Mouse (Mus musculus) hindbrain, embryonic 12.5 days (tissue): ENCODE data around the gene Chrna9. TPM values are rescaled to one million over a fixed set of nuclear protein-coding genes. Genes with fewer than 3 reads are reported as not detected.

Source experiments
- ATAC-seq: fragments of 200-750 bp; cut with Nextera tagmentation; 2 replicates; pipeline ENCODE4 v1.8.0; 2017; ENCODE audit warnings: moderate TSS enrichment; ENCODE audit not compliant: low FRiP score
- H3K27ac ChIP-seq: fragments of 300-500 bp; sonication (generic); 2 replicates; pipeline ENCODE4 v1.5.1; 2016; ENCODE audit warnings: mild to moderate bottlenecking
- H3K27me3 ChIP-seq: fragments of 300-500 bp; sonication (generic); 2 replicates; pipeline ENCODE4 v1.6.1; 2016; ENCODE audit warnings: mild to moderate bottlenecking
- H3K36me3 ChIP-seq: fragments of 300-500 bp; sonication (generic); 2 replicates; pipeline ENCODE4 v1.6.1; 2016; ENCODE audit warnings: mild to moderate bottlenecking
- H3K4me1 ChIP-seq: fragments of 300-500 bp; sonication (generic); 2 replicates; pipeline ENCODE4 v1.6.1; 2016
- H3K4me2 ChIP-seq: fragments of 300-500 bp; sonication (generic); replicated peaks from 2 replicates; pipeline ENCODE4 v1.6.1; 2016; ENCODE audit warnings: mild to moderate bottlenecking
- H3K4me3 ChIP-seq: fragments of 300-500 bp; sonication (generic); 2 replicates; pipeline ENCODE4 v1.5.1; 2016; ENCODE audit warnings: mild to moderate bottlenecking
- H3K9ac ChIP-seq: fragments of 300-500 bp; sonication (generic); 2 replicates; pipeline ENCODE4 v1.6.1; 2016; ENCODE audit warnings: mild to moderate bottlenecking, moderate library complexity
- H3K9me3 ChIP-seq: fragments of 300-500 bp; sonication (generic); replicated peaks from 2 replicates; pipeline ENCODE4 v1.6.1; 2016; ENCODE audit warnings: mild to moderate bottlenecking
- WGBS: fragments of 180-500 bp; shearing (Covaris S2); methylation state at CpG from one replicate; pipeline ENCODE4 v1.1.7; 2016; 5-methylcytosine and 5-hydroxymethylcytosine counted together
- polyA plus RNA-seq: library from polyadenylated mRNA; unstranded; fragments of >200 nt; fragmentation: Nextera tagmentation; extraction: Ambion mirVana; gene quantifications from 2 replicates; pipeline ENCODE4 v1.2.1, GENCODE M21; 2016

Chrna9 gene
- polyA plus RNA-seq, 1 experiment from 2014 or later = 0.19 TPM

DNA sequence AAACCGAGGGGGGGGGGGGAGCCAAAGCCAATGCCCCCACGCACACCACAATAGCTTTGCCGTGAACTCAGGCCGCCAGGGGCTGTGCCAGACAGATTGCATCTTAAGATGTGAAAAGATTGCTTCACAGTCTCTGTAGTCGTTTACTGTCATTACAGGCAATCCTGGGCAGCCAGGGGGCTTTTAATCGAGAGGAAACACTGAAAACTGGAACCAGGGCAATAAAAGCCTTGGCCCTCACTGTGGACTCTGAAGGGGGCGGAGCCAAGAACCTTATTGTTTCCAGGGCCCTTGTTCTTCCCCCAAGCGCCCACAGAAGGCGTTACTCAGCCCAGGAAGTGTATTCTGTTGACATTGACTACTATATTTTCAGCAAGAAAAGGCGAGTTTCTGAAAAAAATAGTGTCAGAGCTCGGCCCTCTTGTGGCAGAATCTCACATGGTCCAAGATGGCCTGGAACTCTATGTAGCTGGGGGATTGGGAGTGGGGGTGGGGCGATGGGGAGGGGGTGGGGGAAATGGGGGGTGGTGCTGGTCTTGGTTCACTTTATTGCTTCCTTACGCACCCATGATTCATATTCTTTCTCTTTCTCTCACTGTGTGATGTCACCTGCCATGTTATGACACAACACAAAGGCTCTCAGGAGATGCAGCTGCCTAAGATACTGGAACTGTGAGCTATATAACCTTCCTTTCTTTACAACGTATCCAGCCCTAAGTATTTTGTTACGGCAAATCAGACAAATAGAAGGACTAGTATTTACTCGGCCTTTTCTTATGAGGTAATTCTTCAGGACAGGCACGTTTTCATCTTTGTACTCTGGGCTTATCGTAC, 16.2 kb downstream of the Chrna9 start:
- Histone ChIP-seq H3K27ac (peak overlapping the region; percentile 88), H3K9ac (peak overlapping the region; percentile 28; the same call in 1 of the 2 replicates), H3K4me3 (0 out of 2 replicates have a peak overlapping the region, but pooled peaks have one; percentile 5), H3K36me3 (no peaks in the 10 kb centered on the region), H3K4me2 (peak overlapping the region; percentile 39), H3K9me3 (no peaks in the 10 kb centered on the region), H3K4me1 (peaks cover 17% of the 10 kb centered on the region), H3K27me3 (no peaks in the 10 kb centered on the region)
- ATAC-seq = peak; percentile 69
- 46% methylated on average over 18 of the region's 18 CpGs for WGBS

DNA sequence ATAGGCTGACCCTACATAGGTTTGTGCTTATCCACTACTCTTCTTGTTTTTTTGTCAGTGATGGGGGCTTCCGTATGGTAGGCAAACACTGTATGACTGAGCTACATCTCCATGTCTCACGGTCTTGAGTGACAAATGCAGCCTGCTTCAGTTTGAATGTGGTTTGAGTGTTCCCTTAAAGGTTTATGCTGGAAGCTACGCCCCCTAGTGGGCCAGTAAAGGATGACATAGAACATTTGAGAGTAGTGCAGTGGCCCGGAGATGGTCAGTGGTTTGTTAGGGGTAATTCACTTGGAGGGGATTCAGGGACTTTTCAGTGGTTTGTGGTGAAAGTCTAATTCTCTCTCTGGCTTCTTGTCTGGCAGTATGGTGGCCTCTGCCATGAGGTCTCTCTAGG, 16.8 kb downstream of the Chrna9 start:
- H3K27me3 ChIP-seq = no peaks in the 10 kb centered on the region
- no peak overlapping the region for H3K9ac ChIP-seq
- H3K9me3 ChIP-seq = no peaks in the 10 kb centered on the region
- H3K36me3 ChIP-seq = no peaks in the 10 kb centered on the region
- 56% methylated on average over 4 of the region's 4 CpGs for WGBS
- no peak overlapping the region for H3K4me3 ChIP-seq
- H3K4me1 ChIP-seq = peaks cover 18% of the 10 kb centered on the region
- H3K4me2 ChIP-seq = no peak overlapping the region
- ATAC-seq = 0 out of 2 replicates have a peak, but pooled peaks have one; percentile 7
- peak overlapping the region; percentile 88 for H3K27ac ChIP-seq

DNA sequence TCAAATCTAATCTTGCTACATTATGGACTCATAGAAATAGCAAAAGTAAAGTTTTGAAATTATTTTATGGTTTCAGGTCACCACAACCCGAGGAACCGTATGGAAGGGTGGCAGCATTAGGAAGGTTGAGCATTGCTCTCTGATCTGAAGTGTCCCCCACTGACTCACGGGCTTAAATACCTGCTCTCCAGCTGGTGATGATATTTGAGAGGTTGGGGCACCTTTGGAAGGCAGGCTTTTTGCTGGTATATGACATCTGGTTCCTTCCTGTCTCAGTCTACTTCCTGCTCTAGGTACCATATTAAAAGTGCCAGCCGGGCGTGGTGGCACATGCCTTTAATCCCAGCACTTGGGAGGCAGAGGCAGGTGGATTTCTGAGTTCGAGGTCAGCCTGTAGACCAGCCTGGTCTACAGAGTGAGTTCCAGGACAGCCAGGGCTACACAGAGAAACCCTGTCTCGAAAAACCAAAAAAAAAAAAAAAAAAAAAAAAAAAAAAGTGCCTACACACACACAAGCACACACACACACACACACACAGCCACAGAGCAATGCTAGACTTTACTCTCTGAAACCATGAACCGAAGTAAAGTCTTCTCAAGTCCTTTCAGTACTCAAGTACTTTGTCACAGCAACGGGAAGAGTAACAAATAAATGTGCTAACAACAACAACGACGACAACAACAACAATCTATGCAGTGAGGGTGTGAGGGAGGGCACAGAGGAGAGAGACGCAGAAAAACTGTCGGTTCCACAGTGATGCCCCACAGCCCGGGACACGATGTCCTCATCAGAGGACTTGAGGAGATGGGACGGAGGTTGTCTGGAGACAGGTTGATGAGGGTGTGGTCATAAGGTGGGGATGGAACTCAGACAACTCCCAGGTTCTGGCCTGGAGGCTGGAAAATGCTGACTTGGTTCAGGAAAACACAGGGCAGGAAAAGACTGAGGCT, 19.7 kb downstream of the Chrna9 start:
- Histone ChIP-seq H3K4me1 (peaks cover 18% of the 10 kb centered on the region), H3K9me3 (no peaks in the 10 kb centered on the region)
- 89% methylated on average over 15 of the region's 16 CpGs for WGBS

DNA sequence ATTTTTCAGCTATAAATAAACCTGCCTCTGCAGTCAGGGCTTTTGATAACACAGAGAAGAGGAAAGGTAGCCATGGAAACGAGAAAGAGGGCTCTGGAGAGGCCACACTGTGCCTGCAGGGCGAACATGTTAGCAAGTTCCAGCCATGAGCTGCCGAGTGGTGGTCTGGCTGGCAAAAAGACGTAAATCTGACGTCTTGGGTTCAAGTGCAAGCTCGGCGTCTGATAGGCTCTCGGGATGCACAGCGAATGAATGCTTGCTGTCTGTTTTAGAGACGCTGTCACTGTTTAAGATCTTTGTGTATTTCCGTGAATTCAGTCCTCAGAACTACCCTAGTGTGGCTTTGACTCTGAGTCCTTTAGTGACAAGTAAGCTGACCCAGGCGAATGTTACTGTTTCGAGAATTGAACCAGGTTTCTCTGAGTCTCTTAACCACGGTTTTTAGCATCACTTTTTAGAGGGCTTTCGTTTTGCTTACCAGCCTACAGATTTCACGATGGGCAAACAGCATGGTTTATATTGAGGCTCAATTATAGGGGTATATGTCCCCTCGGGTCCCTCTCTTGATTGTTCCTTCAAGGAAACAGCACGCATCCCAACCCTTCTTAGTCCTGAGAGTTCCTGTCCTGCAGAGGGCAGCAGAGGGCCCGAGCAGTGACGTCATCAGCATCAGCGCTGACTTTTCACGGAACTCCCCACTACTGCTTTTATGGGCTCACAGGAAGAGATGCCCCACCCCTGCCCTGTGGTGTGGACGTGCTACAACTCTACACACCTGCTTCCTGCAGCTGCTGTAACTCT, 20.8 kb downstream of the Chrna9 start:
- 0 out of 2 replicates have a peak, but pooled peaks have one; percentile 9 for ATAC-seq
- peak overlapping the region; percentile 46; the same call in 1 of the 2 replicates for H3K27ac ChIP-seq
- WGBS = 41% methylated on average over 23 of the region's 23 CpGs

More for the DNA sequence above, 19.7 kb downstream of the Chrna9 start:
- no peaks in the 10 kb centered on the region for H3K27me3 ChIP-seq
- ATAC-seq = no peak
- no peak overlapping the region for H3K9ac ChIP-seq
- no peaks in the 10 kb centered on the region for H3K36me3 ChIP-seq
- H3K4me3 ChIP-seq = no peak overlapping the region
- H3K27ac ChIP-seq = peak overlapping the region; percentile 46; the same call in 1 of the 2 replicates
- no peak overlapping the region for H3K4me2 ChIP-seq

DNA sequence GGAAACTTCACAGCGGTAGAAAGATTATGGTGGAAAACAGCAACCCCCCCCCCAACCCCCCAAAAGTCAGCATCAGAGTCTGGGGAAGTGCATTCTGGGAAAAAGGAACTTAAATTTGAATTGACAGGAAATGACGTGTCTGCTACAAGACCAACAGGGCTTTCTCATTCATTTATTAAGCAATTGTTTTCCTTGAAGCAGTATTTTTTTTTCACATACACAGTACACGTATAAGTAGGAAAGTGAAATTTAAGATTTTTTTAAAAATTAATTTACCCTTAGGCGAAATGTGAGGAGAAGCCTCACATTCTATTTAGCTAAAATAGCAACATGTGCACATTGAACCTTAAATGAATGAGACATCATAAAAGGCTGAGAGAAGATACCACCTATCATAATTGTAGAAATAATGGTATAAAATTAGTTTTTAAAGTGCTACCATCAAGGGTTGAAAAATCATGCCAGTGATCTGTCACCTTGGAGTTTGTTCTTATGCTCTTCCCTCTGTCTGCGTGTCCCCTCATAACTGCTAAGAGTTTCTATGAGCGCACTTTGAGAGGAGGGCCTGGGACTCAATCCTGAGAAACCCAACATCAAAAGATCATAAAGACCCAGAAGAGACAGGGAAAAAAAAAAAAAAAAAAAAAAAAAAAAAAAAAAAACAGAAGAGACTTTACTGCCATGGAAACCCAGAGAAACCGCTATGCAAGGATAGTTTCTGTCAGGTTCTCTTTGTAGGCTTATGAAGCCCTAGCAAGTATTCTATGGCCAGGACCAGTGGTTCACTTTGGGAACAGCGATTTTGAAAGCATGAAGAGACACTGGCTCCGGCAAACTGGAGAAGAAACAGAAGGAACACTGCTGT, 21.7 kb downstream of the Chrna9 start:
- H3K9ac ChIP-seq = no peak overlapping the region
- peak overlapping the region; percentile 47 for H3K4me2 ChIP-seq
- no peak overlapping the region for H3K27ac ChIP-seq
- 79% methylated on average over 9 of the region's 9 CpGs for WGBS
- no peaks in the 10 kb centered on the region for H3K36me3 ChIP-seq
- H3K4me3 ChIP-seq = peak overlapping the region; percentile 30
- no peak for ATAC-seq
- 0 out of 2 replicates have a peak, but pooled peaks cover 3% of the 10 kb centered on the region for H3K9me3 ChIP-seq
- H3K27me3 ChIP-seq = no peaks in the 10 kb centered on the region
- H3K4me1 ChIP-seq = peaks cover 9% of the 10 kb centered on the region

More for the DNA sequence above, 20.8 kb downstream of the Chrna9 start:
- Histone ChIP-seq H3K9me3 (0 out of 2 replicates have a peak, but pooled peaks cover 3% of the 10 kb centered on the region), H3K36me3 (no peaks in the 10 kb centered on the region), H3K27me3 (no peaks in the 10 kb centered on the region), H3K4me1 (peaks cover 11% of the 10 kb centered on the region), H3K4me2 (peak overlapping the region; percentile 47), H3K4me3 (peak overlapping the region; percentile 30), H3K9ac (no peak overlapping the region)

DNA sequence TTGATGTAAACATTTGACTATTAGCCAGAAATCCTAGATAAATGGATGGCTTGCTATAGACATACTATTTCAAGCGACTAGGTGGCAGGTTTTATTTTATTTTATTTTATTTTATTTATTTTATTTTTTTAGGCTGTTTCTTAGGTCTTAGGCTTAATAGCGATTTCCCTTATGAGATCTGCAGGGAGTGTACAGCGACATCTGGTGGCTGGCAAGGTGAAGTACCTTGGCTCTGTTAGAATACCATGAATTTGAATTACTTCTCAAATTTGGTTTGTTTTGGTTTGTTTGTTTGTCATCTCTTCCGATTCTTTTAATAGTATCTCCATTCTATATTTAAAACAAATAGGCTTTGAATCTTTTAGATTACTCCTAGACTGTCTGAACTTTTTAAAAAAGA, 23.9 kb downstream of the Chrna9 start:
- Histone ChIP-seq H3K36me3 (no peaks in the 10 kb centered on the region), H3K9ac (no peak overlapping the region), H3K4me2 (no peak overlapping the region), H3K27ac (no peak overlapping the region), H3K4me1 (peaks cover 9% of the 10 kb centered on the region), H3K4me3 (no peak overlapping the region), H3K27me3 (no peaks in the 10 kb centered on the region), H3K9me3 (0 out of 2 replicates have a peak, but pooled peaks cover 3% of the 10 kb centered on the region)
- ATAC-seq = no peak
- 5% methylated on average over 4 of the region's 4 CpGs for WGBS

DNA sequence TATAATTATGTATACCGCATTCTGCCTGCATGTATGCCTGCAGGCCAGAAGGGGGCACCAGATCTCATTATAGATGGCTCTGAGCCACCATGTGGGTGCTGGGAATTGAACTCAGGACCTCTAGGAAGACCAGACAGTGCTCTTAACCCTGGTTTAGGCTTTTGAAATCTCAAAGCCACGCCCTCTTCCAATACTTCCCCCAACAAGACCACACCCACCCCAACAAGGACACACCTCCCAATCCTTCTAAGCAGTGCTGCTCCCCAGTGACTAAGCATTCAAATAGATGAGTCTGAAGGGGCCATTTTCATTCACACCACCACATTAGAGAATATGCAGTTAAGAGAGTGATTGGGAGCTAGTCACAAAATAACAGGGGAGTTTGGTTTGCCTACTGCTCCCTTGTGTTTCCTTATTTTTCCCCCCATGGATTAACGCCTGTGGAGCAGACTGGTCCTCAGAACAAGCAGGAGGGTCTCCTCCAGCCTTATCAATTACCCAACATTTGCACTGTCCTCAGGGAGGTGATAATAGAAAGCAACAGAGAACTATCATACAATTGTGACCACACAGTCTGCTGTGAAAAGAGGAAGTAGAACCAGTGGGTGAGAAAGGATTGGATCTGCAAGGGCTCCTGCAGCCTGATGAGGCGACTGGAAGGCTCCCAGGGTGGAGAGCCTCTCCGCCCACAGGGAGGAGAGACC, 25.3 kb downstream of the Chrna9 start:
- H3K27me3 ChIP-seq = no peaks in the 10 kb centered on the region

DNA sequence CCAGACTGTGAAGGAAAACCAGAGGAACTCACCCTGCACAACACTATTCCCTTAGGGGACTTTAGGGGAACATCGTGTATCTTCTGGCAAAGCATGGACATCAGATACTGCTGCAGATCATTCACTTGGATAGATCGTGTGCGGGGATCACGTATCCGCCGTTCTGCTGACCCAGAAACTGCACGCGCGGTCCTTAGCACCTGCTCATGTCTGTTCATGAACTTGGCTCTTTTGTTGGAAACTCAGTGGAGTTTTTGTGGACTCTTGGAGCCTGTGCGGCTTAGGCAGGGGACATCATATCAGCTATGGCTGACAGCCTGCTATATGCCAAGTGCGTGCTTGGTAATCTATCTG, 25.9 kb downstream of the Chrna9 start:
- Histone ChIP-seq H3K4me1 (peaks cover 3% of the 10 kb centered on the region; the same call in 1 of the 2 replicates), H3K4me2 (no peak overlapping the region), H3K27ac (no peak overlapping the region), H3K4me3 (no peak overlapping the region), H3K9me3 (0 out of 2 replicates have a peak, but pooled peaks cover 3% of the 10 kb centered on the region), H3K9ac (no peak overlapping the region), H3K36me3 (no peaks in the 10 kb centered on the region), H3K27me3 (no peaks in the 10 kb centered on the region)
- WGBS = 93% methylated on average over 11 of the region's 11 CpGs
- ATAC-seq = no peak

More for the DNA sequence above, 25.3 kb downstream of the Chrna9 start:
- peaks cover 8% of the 10 kb centered on the region for H3K4me1 ChIP-seq
- no peak overlapping the region for H3K4me3 ChIP-seq
- H3K4me2 ChIP-seq = no peak overlapping the region
- H3K27ac ChIP-seq = no peak overlapping the region
- no peaks in the 10 kb centered on the region for H3K36me3 ChIP-seq
- H3K9me3 ChIP-seq = 0 out of 2 replicates have a peak, but pooled peaks cover 3% of the 10 kb centered on the region
- no peak for ATAC-seq
- H3K9ac ChIP-seq = no peak overlapping the region
- 81% methylated on average over 5 of the region's 5 CpGs for WGBS

DNA sequence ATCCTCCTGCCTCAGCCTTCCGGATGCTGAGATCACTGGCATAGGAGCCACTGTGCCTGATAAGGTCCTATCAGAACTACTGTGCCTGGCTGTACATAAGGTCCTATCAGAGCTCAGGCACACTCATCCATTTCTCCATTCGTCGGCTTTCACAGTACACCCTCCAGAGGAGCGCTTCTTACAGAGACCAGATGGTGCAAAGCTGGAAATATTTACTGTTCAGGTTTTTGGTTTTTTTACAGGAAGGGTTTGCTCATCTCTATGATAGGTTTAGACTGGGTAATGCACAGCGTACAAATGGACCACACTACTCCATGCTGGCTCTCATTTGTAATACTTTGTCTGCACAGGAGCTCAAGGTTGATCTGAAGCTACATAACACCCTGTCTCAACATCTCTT, 28.6 kb downstream of the Chrna9 start:
- 0 out of 2 replicates have a peak, but pooled peaks cover 3% of the 10 kb centered on the region for H3K9me3 ChIP-seq
- no peak overlapping the region for H3K9ac ChIP-seq
- no peaks in the 10 kb centered on the region for H3K36me3 ChIP-seq
- no peaks in the 10 kb centered on the region for H3K4me1 ChIP-seq
- 87% methylated on average over 5 of the region's 5 CpGs for WGBS
- H3K4me3 ChIP-seq = no peak overlapping the region
- no peak overlapping the region for H3K4me2 ChIP-seq
- no peak for ATAC-seq
- no peak overlapping the region for H3K27ac ChIP-seq
- H3K27me3 ChIP-seq = no peaks in the 10 kb centered on the region

DNA sequence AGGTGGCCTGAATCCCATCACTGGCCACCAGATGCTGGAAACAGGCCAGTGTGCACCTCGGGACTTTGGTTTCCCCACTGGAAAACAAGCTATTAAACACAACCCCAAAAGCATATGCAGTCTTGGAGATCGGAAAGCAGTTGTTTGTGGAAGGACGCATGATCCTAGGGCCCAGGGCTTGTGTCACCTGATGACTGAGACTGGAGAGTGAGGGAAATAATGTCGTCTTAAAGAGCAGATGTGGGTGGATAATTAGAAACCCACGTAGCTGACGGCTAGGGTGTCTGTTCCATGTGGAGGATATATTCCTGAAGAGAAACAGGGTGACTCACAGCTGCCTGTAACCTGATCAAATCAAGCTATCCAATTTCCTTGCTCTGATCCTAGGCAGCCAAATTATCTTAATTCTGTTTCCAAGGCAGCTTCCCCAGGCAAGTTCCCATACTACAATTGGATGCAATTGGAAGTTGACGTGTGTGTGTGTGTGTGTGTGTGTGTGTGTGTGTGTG, 31.1 kb downstream of the Chrna9 start:
- Histone ChIP-seq H3K4me2 (no peak overlapping the region), H3K27me3 (no peaks in the 10 kb centered on the region), H3K9ac (no peak overlapping the region), H3K4me3 (no peak overlapping the region), H3K9me3 (no peaks in the 10 kb centered on the region), H3K4me1 (no peaks in the 10 kb centered on the region), H3K36me3 (no peaks in the 10 kb centered on the region), H3K27ac (no peak overlapping the region)
- WGBS = 69% methylated on average over 7 of the region's 7 CpGs
- no peak for ATAC-seq
